Mouse (Mus musculus) kidney, embryonic 14.5 days (tissue): ENCODE measurements around the gene Esp38. TPM values are rescaled to one million over a fixed set of nuclear protein-coding genes. Genes with fewer than 3 reads are reported as not detected.
"Not testable (repeated sequence)": the region's sequence is repeated elsewhere in the genome, so short reads cannot be mapped to it uniquely, and the experiment has no call there.

Source experiments
- ATAC-seq: fragments of 200-750 bp; cut with Nextera tagmentation; 2 replicates; pipeline ENCODE4 v1.8.0; 2017; ENCODE audit warnings: moderate number of reproducible peaks, mild to moderate bottlenecking, moderate TSS enrichment, moderate library complexity; ENCODE audit not compliant: low FRiP score, low TSS enrichment
- H3K27ac ChIP-seq: fragments of 300-500 bp; sonication (generic); 2 replicates; pipeline ENCODE4 v1.5.1; 2014; ENCODE audit warnings: low read depth, mild to moderate bottlenecking, low read length, moderate library complexity, mixed read lengths
- H3K27me3 ChIP-seq: fragments of 300-500 bp; sonication (generic); 2 replicates; pipeline ENCODE4 v1.6.1; 2014; ENCODE audit warnings: mild to moderate bottlenecking, low read length; ENCODE audit not compliant: control insufficient read depth, insufficient read depth
- H3K36me3 ChIP-seq: fragments of 300-500 bp; sonication (generic); 2 replicates; pipeline ENCODE4 v1.6.1; 2014; ENCODE audit warnings: low read length, mixed read lengths; ENCODE audit not compliant: control insufficient read depth, insufficient read depth
- H3K4me1 ChIP-seq: fragments of 300-500 bp; sonication (generic); 2 replicates; pipeline ENCODE4 v1.6.1; 2014; ENCODE audit warnings: low read length, mixed read lengths; ENCODE audit not compliant: control insufficient read depth, insufficient read depth
- H3K4me2 ChIP-seq: fragments of 300-500 bp; sonication (generic); replicated peaks from 2 replicates; pipeline ENCODE4 v1.6.1; 2014; ENCODE audit warnings: low read depth, mild to moderate bottlenecking, low read length
- H3K4me3 ChIP-seq: fragments of 300-500 bp; sonication (generic); 2 replicates; pipeline ENCODE4 v1.5.1; 2014; ENCODE audit warnings: mild to moderate bottlenecking, low read length
- H3K9ac ChIP-seq: fragments of 300-500 bp; sonication (generic); 2 replicates; pipeline ENCODE4 v1.6.1; 2014; ENCODE audit warnings: low read depth, mild to moderate bottlenecking, low read length, moderate library complexity
- H3K9me3 ChIP-seq: fragments of 300-500 bp; sonication (generic); 2 replicates; pipeline ENCODE4 v1.6.1; 2016; ENCODE audit warnings: low read length; ENCODE audit not compliant: control insufficient read depth
- WGBS: fragments of 180-500 bp; shearing (Covaris S2); extraction: QIAGEN DNeasy Blood & Tissue Kit; methylation state at CpG from one replicate; pipeline ENCODE4 v1.1.7; 2014; 5-methylcytosine and 5-hydroxymethylcytosine counted together
- polyA plus RNA-seq: library from polyadenylated mRNA; unstranded; fragments of >200 nt; fragmentation: Nextera tagmentation; extraction: Ambion mirVana; gene quantifications from 2 replicates; pipeline ENCODE4 v1.2.1, GENCODE M21; 2014

Esp38 gene
- not detected in 2 replicates for polyA plus RNA-seq

DNA sequence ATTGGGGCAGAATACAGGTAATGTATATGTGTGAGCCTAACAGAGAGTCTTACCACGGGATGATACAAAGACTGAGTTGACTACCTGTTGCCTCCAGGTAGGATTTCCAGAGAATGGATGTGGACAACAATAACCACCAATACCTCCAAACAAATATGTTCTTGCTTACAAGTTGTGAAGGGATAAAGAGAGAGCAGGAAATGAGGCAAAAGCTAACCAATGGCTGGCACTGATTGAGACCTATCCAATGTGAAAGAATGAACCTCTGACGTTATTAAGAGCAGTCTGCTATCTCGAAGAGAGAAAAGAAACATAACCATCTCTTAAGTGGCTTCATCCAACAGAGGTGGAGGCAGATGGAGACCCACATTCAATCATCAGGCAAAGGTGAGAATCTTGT is at the start of gene Esp38:
Esp38 (plus strand) TSS at position 301 of the 400 bp plus-strand sequence.
- no peak within 1 kb of the TSS for H3K4me3 ChIP-seq
- H3K9ac ChIP-seq, result no peak within 1 kb of the TSS
- no peaks in the 10 kb centered on the region for H3K4me1 ChIP-seq
- no peak for ATAC-seq
- WGBS, result 71% methylated on average over 3 of the region's 3 CpGs
- no peak within 1 kb of the TSS for H3K27ac ChIP-seq
- no peaks in the 10 kb centered on the region for H3K27me3 ChIP-seq
- H3K36me3 ChIP-seq, result no peaks in the 10 kb centered on the region
- no peak within 1 kb of the TSS for H3K4me2 ChIP-seq
- no peaks in the 10 kb centered on the region for H3K9me3 ChIP-seq

DNA sequence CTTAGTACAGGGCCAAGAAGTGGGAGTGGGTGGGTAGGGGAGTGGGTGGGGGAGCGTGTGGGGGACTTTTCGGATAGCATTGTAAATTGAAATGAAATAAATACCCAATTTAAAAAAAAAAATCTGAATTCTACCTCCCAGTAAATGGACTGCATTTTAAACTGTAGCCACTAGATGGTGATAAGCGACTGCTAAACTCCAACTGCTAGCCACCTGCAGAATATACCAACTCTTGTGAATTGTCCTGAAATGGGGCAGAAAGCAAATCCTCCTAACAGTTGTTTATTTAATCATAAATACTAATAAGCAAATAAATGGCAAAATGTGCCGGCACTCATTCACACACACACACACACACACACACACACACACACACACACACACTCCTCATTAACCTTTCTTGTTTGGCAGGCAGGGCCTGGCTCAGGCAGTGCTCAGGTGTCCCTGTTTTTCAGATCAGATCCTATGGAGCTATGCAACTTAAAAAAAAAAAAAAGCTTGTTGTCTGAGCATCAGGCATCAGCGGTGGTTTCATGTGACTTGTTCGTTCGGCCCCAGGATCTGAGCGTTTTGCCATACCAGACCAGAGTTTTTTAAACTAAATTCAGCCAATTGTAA is 47.3 kb upstream of the Esp38 start:
- not testable (repeated sequence) for ATAC-seq, H3K4me1 ChIP-seq, H3K4me3 ChIP-seq, H3K9me3 ChIP-seq, H3K9ac ChIP-seq, H3K4me2 ChIP-seq, H3K27ac ChIP-seq, H3K36me3 ChIP-seq, H3K27me3 ChIP-seq
- WGBS, result 53% methylated on average over 8 of the region's 8 CpGs

Other genes starting within 250 kb of the Esp38 start
- not detected in 2 replicates for gene AC192777.2, start 144.9 kb downstream of the Esp38 start, polyA plus RNA-seq